Mouse (Mus musculus): ENCODE data around the gene Npas2.

- TF ChIP-seq CTCF (IDR thresholded peaks at IDR 0.05; ENCODE audit: control insufficient read depth, insufficient read depth, low read length) (no peak), POLR2A (IDR thresholded peaks at IDR 0.05; ENCODE audit: borderline replicate concordance, control insufficient read depth, low read depth, low read length) (no peak)
These were observed 180.8 kb downstream of the Npas2 start for GRCm38 (mm10) chr1:39374231-39374809.

Data from bone marrow, adult 2 months (tissue).